Mouse (Mus musculus) stomach, postnatal 0 days (tissue): Measurements from ENCODE around the gene Ikzf3.

Experiments
- CTCF ChIP-seq: IDR thresholded peaks from 2 replicates; pipeline ENCODE4 v1.5.1; 2016; ENCODE audit warnings: antibody characterized with exemption, low read depth, mild to moderate bottlenecking, moderate library complexity
- EP300 ChIP-seq: optimal IDR thresholded peaks from 2 replicates; pipeline ENCODE3; 2016; ENCODE audit warnings: antibody characterized with exemption

DNA sequence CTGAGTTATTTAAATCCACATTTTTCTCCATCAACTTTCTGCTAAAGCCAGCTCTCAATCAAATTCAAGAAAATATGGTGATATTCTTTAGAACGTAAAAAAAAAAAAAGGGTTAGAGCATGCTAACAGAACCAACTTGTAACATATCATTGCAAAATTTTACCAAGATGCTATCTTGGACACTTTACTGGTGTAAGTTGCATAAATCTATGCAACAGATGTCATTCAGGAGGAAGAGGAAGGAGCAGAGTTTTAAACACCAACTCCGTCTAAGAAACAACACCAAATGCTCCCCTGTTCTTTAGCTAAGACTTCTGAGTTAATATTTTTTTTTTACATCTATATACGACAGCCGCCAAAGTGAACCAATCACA is 69.4 kb downstream of the Ikzf3 start:
- TF ChIP-seq CTCF = no peak
- no peak for TF ChIP-seq EP300
